Mouse (Mus musculus) mouse embryonic stem cell (cell line): ENCODE data around the gene Gm19668.
"Not testable (repeated sequence)": the region's sequence is repeated elsewhere in the genome, so short reads cannot be mapped to it uniquely, and the experiment has no call there.

Experiments
- in situ Hi-C, 2 experiments: fragments of 300-500 bp; cut with MboI; formaldehyde crosslinking; loops; 1 replicate in 1 of 2; 3 replicates in 1 of 2; pipeline ENCODE4 v1.14.3; 2019 to 2020; ENCODE audit warnings: low sequenced_read_pairs in 2 of 2, low pct_unique_long_range_greater_than_20kb in 1 of 2, mixed read lengths in 1 of 2; ENCODE audit not compliant: unreplicated experiment in 1 of 2

The Gm19668 gene

DNA sequence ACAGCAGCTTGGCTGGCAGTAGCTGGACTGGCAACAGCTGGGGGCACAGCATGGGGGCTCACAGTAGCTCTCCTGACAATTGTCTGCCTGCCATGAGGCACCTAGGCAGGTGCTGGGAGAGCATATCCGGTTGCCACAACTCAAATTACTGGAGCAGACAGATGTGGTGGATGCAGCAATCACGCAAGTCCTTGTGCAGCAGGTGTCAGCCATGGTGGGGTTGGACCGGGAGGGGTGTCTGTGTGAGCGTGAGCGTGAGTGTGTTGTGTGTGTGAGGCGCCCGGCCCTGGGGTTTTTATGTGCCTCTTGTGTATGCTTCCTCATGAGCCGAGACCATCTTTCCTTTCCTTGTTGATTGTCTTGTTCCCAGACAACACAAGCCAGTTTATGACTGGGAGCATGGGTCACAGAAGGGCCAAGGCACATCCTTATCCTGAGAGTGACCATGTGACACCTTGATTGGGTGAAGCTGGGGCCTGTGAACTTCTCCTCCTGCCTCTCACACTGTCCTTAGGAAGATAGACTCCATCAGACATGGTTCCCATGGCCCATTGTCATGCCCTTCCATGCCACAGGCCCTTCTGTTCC is at the start of gene Gm19668:
Gm19668 (minus strand) TSS at position 213 of the 588 bp plus-strand sequence.
- in situ Hi-C loops, result no loop called here

DNA sequence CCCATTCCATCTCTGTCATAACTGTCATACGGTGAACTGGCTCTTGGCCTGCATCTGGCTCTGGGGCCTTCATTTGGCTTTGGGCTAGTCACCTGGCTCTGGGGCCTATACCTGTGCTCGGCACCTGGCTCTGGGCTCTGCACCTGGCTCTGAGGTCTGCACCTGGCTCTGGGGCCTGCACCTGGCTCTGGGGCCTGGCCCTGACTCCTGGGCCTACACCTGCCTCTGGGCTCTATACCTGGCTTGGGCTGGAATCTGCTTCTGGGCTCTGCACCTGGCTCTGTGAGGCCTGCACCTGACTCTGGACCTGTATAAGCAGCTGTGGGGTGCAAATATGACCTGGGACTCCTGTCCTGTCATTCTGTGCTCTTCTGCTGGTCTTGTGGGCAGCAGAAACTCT is 48.6 kb upstream of the Gm19668 start:
- in situ Hi-C loops, result no loop called here

DNA sequence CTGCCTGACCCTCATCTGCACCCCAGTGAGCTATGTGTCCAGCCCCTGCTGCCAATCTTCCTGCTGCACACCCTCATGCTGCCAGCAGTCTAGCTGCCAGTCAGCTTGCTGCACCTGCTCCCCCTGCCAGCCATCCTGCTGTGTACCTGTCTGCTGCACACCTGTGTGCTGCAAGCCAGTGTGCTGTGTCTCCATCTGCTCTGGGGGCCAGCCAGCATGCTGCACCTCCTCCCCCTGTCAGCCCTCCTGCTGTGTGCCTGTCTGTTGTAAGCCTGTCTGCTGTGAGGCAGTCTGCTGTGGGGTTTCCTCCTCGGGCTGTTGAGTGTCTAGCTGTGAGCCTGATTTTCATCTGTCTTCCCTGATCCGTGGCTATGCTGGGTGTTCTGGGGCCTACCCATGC is 48.0 kb upstream of the Gm19668 start:
- in situ Hi-C loops, result no loop called here

DNA sequence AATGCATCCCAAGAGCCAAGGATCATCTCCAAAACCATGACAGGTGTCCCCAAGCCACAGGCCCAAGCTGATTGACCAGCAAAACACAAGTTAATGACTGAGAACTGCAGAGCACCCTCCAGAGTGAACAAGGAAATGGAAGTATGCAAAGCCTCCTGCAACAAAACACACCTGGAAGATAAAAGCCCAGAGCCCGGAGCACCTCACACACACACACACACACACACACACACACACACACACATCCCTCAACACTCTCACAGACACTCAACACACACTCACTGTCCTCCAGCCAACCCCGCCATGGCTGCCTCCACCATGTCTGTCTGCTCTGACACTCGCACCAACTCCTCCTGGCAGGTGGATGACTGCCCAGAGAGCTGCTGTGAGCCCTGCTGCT is 47.6 kb upstream of the Gm19668 start, which contains the start of gene Gm36176:
Gm36176 (plus strand) TSS at position 301 of the 400 bp plus-strand sequence.
- in situ Hi-C loops, result no loop called here

DNA sequence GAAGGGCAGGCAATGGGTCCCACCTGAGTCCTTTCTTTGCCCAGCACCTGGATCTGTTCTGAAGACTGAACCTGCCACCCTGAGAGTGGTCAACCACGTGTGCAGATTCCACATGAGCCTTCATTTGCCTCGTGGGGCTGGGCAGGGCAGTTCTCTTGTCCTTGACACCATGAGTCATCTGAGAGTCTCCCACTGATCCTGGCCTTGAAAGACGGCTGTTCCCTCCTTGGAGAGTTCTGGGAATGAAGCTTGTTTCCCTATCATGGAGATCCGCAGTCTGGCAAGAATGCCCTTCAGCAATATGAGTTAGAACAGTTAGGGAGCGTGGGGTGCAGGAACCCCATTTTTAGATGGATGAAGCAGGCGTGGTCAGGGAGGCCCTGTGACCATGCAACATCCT is 40.1 kb upstream of the Gm19668 start:
- in situ Hi-C loops, result no loop called here

DNA sequence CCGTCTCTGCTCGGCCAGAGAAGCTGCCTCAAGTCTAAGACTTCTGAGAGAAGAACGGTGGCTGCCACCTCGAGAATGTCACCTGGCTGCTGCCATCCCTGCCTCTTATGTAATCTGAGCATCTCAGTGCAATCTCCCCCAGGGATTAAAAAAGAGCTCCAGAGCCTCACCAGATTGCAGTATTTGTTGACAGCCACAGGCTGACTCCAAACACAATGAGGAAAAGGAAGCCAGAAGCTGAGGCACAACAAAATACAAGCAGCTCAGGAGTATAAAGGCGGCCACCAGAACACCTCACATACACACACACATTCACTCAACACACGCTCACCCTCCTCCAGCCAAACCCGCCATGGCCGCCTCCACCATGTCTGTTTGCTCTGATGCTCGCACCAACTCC is 36.7 kb upstream of the Gm19668 start, which contains the start of gene Krtap10-10:
Krtap10-10 (plus strand) TSS at position 301 of the 400 bp plus-strand sequence.
- in situ Hi-C loops, result no loop called here

DNA sequence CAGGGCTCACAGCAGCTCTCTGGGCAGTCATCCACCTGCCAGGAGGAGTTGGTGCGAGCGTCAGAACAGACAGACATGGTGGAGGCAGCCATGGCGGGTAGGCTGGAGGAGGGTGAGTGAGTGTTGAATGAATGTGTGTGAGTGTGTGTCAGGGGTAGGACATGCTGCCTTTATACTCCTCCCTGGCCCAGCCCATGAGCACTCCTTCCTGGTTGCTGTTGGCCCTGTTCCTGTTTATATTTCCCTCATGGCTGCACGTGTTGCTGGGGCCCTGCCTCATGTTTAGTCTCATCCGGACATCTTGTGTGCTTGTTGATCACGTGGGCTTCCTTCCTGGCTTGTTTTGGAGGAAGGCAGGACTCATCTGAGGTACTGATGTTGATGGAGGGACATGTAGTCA is 28.0 kb upstream of the Gm19668 start, which contains the start of gene Krtap10-4:
Krtap10-4 (minus strand) TSS at position 145 of the 400 bp plus-strand sequence.
- in situ Hi-C loops, result no loop called here

DNA sequence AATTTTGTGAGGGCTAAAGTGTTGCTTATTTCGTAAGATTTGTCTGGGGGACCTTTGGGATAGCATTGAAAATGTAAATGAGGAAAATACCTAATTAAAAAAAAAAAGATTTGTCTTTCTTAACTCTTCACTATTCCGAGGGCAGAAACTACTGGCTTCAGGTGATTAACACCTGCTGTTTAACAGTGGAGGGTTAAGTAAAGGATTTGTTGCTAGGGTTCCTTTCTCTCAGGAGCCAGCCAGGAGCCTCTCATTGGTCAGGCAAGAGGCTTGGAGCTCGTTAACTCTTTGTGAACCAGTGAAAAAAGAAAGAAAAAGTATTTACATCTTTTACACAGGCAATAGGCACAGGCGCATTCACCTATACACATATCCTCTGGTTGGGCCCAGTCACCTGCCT is 20.3 kb upstream of the Gm19668 start:
- in situ Hi-C loops, result no loop called here

DNA sequence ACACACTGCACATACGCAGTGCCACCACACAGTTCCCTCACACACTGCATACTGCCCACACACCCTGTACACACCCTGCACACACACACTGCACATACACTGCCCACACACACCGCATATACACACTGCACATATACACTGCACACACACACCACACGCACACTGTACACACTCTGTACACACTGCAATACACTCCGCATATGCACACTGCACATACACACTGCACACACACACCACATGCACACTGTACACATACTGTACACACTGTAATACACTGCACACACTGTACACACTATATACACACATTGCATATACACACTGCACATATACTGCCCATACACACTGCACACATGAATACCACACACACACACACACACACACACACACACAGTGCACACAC is 19.6 kb upstream of the Gm19668 start:
- in situ Hi-C loops, result no loop called here

DNA sequence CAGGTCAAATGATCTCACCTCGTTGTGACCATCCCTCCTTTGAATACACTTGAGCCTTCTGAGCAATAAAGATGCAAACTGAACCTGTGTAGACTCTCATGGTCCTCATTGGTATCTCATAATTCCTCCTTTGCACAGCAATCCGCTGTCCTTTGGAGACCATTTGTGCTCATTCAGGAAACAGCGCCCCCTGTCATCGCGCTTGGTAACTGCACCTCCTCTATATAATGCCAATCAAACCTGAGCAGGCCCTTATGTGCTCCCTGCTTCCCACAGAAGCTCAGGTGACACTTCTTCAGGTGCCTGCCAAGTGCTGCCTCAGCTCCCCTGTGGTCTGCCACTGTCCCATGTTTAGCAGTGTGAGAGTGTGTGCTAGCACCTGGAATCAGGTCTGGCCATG is 16.6 kb upstream of the Gm19668 start:
- in situ Hi-C loops, result no loop called here

DNA sequence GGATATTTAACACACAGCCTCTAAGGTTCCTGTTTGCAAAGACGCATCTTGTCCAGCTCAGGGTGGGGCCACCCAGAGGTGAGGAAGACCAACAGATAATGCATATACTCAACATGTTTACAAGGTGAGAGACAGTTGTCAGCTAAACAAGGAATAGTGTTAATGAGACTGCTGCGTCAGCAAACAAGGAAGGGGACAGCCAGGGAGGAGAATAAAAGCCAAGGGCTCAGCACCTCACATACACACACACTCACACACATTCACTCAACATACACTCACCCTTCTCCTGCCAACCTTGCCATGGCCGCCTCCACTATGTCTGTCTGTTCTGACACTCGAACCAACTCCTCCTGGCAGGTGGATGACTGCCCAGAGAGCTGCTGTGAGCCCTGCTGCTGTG is 15.4 kb upstream of the Gm19668 start, which contains the start of gene Gm2696:
Gm2696 (plus strand) TSS at position 301 of the 400 bp plus-strand sequence.
- in situ Hi-C loops, result no loop called here

DNA sequence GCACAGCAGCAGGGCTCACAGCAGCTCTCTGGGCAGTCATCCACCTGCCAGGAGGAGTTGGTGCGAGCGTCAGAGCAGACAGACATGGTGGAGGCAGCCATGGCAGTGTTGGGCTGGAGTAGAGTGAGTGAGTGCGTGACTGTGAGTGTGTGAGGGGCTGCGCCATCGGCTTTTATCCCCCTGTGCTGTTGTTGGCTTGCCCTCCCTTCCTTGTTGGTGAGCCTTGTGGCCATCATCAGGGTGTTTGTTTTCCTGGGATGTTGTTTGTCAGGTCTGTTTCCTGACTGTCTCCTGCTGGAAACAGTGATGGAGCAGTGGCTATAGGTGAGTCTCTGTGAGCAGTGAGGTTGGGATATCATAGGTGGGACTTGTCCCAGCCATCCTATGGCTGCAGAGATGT is 12.8 kb upstream of the Gm19668 start, which contains the start of gene Gm9507:
Gm9507 (minus strand) TSS at position 101 of the 400 bp plus-strand sequence.
- in situ Hi-C loops, result no loop called here

DNA sequence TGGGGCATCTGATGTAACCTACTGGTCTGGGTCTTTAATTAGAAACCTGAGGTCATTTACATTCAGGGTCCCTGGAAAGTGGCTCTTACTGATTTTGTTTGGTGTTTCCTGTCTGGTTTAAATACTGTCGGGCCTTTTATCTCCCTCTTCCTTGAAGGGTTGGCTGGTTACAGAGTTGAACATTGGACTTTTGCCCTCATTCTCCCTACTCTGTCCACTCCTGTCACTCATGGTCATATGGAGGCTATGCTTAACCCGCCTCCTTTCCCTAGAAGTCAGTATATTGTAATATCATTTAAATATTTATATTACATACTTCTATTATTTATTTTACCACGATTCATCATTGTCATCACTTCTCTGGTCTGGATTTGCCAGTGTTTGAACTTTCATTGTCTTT is 5.2 kb upstream of the Gm19668 start:
- in situ Hi-C loops, result no loop called here

DNA sequence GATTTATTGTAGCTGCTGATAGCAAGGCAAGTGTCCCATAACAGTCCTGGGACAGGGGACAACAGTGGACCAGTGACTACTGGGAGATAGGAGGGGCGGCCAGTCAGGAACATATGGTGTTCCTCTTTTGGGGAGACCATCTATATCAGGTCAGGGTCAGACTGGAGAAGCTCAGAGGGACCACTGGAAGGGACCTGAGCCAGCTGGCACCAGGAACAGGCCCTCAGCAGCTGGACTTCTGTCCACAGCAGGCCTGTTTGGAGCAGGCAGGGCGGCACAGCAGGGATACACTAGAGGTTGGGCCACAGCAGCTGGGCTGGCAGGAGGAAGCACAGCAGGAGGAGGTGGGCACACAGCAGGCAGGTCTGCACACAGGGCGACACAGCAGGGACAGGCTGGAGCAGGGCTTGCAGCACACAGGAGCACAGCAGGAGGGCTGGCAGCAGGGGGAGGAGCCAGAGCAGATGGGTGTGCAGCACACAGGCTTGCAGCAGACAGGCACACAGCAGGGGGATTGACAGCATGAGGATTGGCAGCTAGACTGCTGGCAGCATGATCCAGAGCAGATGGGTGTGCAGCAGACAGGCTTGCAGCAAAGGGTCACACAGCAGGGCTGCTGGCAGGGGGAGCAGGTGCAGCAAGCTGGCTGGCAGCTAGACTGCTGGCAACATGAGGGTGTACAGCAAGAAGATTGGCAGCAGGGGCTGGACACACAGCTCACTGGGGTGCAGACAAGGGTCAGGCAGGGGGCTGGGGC is 591 bp downstream of the Gm19668 start:
- in situ Hi-C loops, result not testable (repeated sequence)

DNA sequence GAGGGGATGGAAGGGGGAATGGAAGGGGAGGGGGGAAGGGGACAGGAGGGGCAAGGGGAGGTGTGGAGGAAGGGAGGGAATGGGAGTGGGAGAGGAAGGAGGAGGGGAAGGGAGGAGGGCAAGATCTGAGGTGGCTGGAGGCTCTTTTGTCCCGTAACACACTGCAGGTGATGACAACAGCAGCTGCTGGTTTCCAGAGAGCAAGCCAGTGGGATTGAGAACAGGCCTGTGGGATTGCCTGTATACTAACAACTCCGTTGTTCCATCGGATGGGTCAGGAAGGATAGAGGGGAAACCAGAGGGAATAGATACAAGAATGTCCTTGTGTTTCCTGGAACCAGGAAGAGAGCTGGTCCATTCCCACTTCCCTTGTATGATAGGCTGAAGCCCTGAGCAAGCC is 1.3 kb downstream of the Gm19668 start:
- in situ Hi-C loops, result no loop called here

DNA sequence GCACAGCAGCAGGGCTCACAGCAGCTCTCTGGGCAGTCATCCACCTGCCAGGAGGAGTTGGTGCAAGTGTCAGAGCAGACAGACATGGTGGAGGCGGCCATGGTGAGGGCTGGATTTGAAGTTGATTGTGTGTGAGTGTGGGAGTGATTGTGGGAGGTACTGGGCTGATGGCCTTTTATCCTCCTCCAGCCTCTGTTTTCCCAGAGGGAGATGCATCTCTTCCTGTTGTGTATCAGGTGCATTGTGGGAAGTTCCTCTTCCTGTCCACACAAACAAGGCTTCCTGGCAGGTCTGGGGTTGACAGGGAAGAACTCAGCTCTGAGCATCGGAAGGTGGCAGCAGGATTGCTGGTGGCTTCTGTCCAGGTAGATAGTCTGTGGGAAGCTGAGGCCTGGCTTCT is 4.0 kb downstream of the Gm19668 start, which contains the start of gene Gm9639:
Gm9639 (minus strand) TSS at position 101 of the 400 bp plus-strand sequence.
- in situ Hi-C loops, result no loop called here

DNA sequence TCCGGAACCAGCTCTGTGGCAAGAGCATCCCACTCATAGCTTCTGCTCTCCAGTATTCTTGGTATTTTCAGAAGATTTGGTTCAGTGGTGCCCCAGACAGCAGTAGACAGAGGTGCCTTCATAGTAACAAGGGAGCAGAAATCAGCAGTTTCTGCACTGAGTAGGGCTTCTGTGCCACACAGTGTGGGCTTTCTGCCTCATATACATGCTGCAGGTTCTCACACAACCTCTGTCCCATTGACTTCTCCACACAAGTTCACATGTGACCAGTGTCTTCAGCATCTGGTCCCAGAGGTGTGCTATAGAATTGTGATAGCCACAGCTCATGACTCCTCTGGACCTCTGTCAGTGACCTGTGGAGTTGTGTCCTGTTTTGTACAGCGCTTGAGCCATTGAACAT is 10.3 kb downstream of the Gm19668 start:
- in situ Hi-C loops, result no loop called here

DNA sequence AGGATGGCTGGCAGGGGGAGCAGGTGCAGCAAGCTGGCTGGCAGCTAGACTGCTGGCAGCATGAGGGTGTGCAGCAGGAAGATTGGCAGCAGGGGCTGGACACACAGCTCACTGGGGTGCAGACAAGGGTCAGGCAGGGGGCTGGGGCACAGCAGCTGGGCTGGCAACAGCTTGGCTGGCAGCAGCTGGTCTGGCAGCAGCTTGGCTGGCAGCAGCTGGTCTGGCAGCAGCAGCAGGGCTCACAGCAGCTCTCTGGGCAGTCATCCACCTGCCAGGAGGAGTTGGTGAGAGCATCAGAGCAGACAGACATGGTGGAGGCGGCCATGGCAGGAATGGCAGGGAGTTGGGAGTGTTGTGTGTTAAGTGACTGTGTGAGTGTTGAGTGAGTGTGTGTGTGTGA is 11.1 kb downstream of the Gm19668 start, which contains the start of gene Gm7137:
Gm7137 (minus strand) TSS at position 325 of the 400 bp plus-strand sequence.
- in situ Hi-C loops, result not testable (repeated sequence)

DNA sequence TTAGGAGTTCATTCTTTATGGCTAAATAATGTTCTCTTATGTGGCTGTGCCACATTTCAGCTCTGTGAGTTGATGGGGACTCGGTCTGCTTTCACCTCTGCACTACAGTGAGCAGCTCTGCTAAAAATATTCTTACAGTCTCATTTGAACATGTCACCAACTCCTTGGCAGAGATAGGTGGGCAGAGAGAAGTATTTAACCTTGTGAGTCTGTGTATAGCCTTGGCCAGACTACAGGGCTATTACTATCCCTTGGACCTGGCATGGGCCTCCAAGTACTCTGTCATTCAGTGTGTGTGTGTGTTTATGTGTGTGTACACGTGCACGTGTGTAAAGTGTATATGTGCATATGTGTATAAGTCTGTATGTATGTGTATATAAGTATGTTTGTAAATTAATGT is 15.5 kb downstream of the Gm19668 start:
- in situ Hi-C loops, result not testable (repeated sequence)

DNA sequence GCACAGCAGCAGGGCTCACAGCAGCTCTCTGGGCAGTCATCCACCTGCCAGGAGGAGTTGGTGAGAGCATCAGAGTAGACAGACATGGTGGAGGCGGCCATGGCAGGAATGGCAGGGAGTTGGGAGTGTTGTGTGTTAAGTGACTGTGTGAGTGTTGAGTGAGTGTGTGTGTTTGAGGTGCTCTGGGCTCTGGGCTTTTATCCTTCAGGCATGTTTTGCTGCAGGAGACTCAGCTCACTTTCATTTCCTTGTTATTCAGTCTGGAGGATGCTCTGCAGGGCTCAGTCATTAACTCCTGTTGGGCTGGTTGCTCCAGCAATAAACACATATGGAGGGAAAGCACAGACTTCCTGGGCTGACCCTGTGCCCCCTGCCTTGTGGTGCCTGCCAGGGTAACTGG is 16.5 kb downstream of the Gm19668 start, which contains the start of gene Gm3250:
Gm3250 (minus strand) TSS at position 101 of the 400 bp plus-strand sequence.
- in situ Hi-C loops, result not testable (repeated sequence)
